Mouse (Mus musculus) hindbrain, embryonic 13.5 days (tissue): ENCODE data around the gene Cct3. TPM values are rescaled to one million over a fixed set of nuclear protein-coding genes. Genes with fewer than 3 reads are reported as not detected.
A peak's percentile ranks its signal among the peaks of the same experiment; 100 is the strongest.

Source experiments
- ATAC-seq: fragments of 200-750 bp; cut with Nextera tagmentation; 2 replicates; pipeline ENCODE4 v1.8.0; 2017; ENCODE audit warnings: moderate TSS enrichment; ENCODE audit not compliant: low FRiP score
- H3K27ac ChIP-seq: fragments of 300-500 bp; sonication (generic); 2 replicates; pipeline ENCODE4 v1.5.1; 2015; ENCODE audit warnings: inconsistent platforms, mild to moderate bottlenecking, moderate library complexity
- H3K27me3 ChIP-seq: fragments of 300-500 bp; sonication (generic); 2 replicates; pipeline ENCODE4 v1.6.1; 2015; ENCODE audit warnings: mild to moderate bottlenecking, inconsistent platforms
- H3K36me3 ChIP-seq: fragments of 300-500 bp; sonication (generic); 2 replicates; pipeline ENCODE4 v1.6.1; 2015; ENCODE audit warnings: mild to moderate bottlenecking, inconsistent platforms
- H3K4me1 ChIP-seq: fragments of 300-500 bp; sonication (generic); replicated peaks from 2 replicates; pipeline ENCODE4 v1.6.1; 2015; ENCODE audit warnings: inconsistent platforms
- H3K4me2 ChIP-seq: fragments of 300-500 bp; sonication (generic); 2 replicates; pipeline ENCODE4 v1.6.1; 2015; ENCODE audit warnings: inconsistent platforms, mild to moderate bottlenecking, moderate library complexity
- H3K4me3 ChIP-seq: fragments of 300-500 bp; sonication (generic); 2 replicates; pipeline ENCODE4 v1.5.1; 2015; ENCODE audit warnings: mild to moderate bottlenecking, inconsistent platforms
- H3K9ac ChIP-seq: fragments of 300-500 bp; sonication (generic); 2 replicates; pipeline ENCODE4 v1.6.1; 2015; ENCODE audit warnings: mild to moderate bottlenecking, inconsistent platforms
- H3K9me3 ChIP-seq: fragments of 300-500 bp; sonication (generic); 2 replicates; pipeline ENCODE4 v1.6.1; 2016; ENCODE audit warnings: inconsistent platforms
- WGBS: fragments of 180-500 bp; shearing (Covaris S2); methylation state at CpG from one replicate; pipeline ENCODE4 v1.1.7; 2015; 5-methylcytosine and 5-hydroxymethylcytosine counted together
- polyA plus RNA-seq: library from polyadenylated mRNA; unstranded; fragments of >200 nt; fragmentation: Nextera tagmentation; extraction: Ambion mirVana; gene quantifications from 2 replicates; pipeline ENCODE4 v1.2.1, GENCODE M21; 2015

Gene Cct3
- polyA plus RNA-seq, 1 experiment from 2014 or later, result 495 TPM

GRCm38 (mm10) chr3:88299172-88299571 is 2.3 kb downstream of the Cct3 start:
- Histone ChIP-seq H3K27me3 (no peaks in the 10 kb centered on the region), H3K4me3 (no peak overlapping the region), H3K27ac (no peak overlapping the region), H3K9ac (no peak overlapping the region), H3K4me2 (peak overlapping the region; percentile 85; the same call in 1 of the 2 replicates), H3K4me1 (peaks cover 24% of the 10 kb centered on the region), H3K36me3 (peaks cover 48% of the 10 kb centered on the region), H3K9me3 (no peaks in the 10 kb centered on the region)
- WGBS, result 96% methylated on average over 1 of the region's 1 CpGs
- no peak for ATAC-seq

GRCm38 (mm10) chr3:88324951-88325405 is 28.1 kb downstream of the Cct3 start, which contains the start of gene Glmp:
Gene Glmp, plus strand, starts transcription at chr3:88325023.
- Histone ChIP-seq H3K4me1 (peaks cover 17% of the 10 kb centered on the region), H3K9me3 (no peaks in the 10 kb centered on the region), H3K9ac (peak within 1 kb of the TSS; percentile 80), H3K27me3 (no peaks in the 10 kb centered on the region), H3K36me3 (peaks cover 65% of the 10 kb centered on the region), H3K4me3 (peak within 1 kb of the TSS; percentile 59), H3K4me2 (peak within 1 kb of the TSS; percentile 78), H3K27ac (no peak within 1 kb of the TSS)
- WGBS, result 4% methylated on average over 10 of the region's 10 CpGs
- ATAC-seq, result peak; percentile 78

DNA sequence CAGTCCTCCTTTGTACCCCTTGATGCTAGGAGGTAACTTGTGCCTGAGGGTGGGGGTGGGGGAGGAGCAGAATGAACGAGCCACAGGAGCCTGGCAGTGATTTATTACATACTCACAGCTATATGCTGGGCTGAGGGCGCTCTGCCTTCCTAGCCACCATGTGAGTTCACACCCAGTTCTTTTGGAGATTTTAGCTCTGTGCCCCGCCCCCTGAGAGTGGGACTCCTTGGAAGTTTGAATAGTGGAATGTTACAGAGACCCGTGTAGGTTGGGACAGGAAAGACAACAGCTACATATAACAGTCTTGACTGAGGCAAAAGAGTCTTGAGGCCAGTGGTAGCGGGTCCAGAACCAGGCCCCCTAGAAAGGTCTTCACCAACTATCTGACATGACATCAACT is 32.0 kb downstream of the Cct3 start:
- Histone ChIP-seq H3K9ac (no peak overlapping the region), H3K36me3 (peaks cover 25% of the 10 kb centered on the region), H3K9me3 (no peaks in the 10 kb centered on the region), H3K4me3 (no peak overlapping the region), H3K4me1 (peaks cover 17% of the 10 kb centered on the region), H3K4me2 (no peak overlapping the region), H3K27ac (no peak overlapping the region), H3K27me3 (no peaks in the 10 kb centered on the region)
- 74% methylated on average over 5 of the region's 5 CpGs for WGBS
- no peak for ATAC-seq

GRCm38 (mm10) chr3:88331282-88331681 is 34.4 kb downstream of the Cct3 start:
- no peak for ATAC-seq
- no peaks in the 10 kb centered on the region for H3K27me3 ChIP-seq
- peaks cover 11% of the 10 kb centered on the region for H3K4me1 ChIP-seq
- WGBS, result 29% methylated on average over 2 of the region's 2 CpGs
- H3K36me3 ChIP-seq, result peaks cover 25% of the 10 kb centered on the region
- no peak overlapping the region for H3K4me3 ChIP-seq
- no peaks in the 10 kb centered on the region for H3K9me3 ChIP-seq
- no peak overlapping the region for H3K27ac ChIP-seq
- H3K4me2 ChIP-seq, result no peak overlapping the region
- no peak overlapping the region for H3K9ac ChIP-seq

GRCm38 (mm10) chr3:88334029-88334658 is 37.2 kb downstream of the Cct3 start:
- Histone ChIP-seq H3K27ac (no peak overlapping the region), H3K27me3 (no peaks in the 10 kb centered on the region), H3K36me3 (peaks cover 8% of the 10 kb centered on the region), H3K4me1 (peaks cover 31% of the 10 kb centered on the region), H3K4me3 (no peak overlapping the region), H3K9me3 (no peaks in the 10 kb centered on the region), H3K4me2 (no peak overlapping the region), H3K9ac (0 out of 2 replicates have a peak overlapping the region, but pooled peaks have one; percentile 6)
- 60% methylated on average over 12 of the region's 12 CpGs for WGBS
- ATAC-seq, result no peak

DNA sequence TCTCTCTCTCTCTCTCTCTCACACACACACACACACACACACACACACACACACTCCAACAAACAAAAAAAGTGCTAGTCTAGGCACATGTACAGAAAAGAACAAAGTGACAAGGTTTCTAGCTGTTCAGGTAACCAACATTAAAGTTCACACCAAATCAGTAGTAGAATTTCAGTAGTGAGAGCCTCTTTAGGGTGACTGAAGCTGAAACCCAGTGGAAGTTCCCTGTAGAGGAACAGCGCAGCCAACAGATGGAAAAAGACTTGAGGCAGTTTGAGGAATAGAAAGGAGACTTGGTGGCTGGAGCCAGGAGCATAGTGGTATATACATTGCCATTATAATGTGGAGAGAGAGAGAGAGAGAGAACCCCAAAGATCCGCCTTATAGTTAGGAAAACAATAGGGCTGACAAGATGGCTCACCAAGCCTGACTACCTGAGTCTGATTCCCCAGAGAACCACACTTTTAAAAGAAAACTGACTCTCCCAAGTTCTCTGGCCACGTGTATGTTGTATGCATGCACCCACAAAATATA is 38.1 kb downstream of the Cct3 start:
- H3K27ac ChIP-seq, result no peak overlapping the region
- H3K4me3 ChIP-seq, result peak overlapping the region; percentile 72
- H3K9ac ChIP-seq, result peak overlapping the region; percentile 90
- WGBS, result 33% methylated on average over 3 of the region's 3 CpGs
- peak overlapping the region; percentile 76 for H3K4me2 ChIP-seq
- H3K27me3 ChIP-seq, result no peaks in the 10 kb centered on the region
- no peaks in the 10 kb centered on the region for H3K36me3 ChIP-seq
- H3K9me3 ChIP-seq, result no peaks in the 10 kb centered on the region
- peaks cover 33% of the 10 kb centered on the region for H3K4me1 ChIP-seq
- ATAC-seq, result no peak

DNA sequence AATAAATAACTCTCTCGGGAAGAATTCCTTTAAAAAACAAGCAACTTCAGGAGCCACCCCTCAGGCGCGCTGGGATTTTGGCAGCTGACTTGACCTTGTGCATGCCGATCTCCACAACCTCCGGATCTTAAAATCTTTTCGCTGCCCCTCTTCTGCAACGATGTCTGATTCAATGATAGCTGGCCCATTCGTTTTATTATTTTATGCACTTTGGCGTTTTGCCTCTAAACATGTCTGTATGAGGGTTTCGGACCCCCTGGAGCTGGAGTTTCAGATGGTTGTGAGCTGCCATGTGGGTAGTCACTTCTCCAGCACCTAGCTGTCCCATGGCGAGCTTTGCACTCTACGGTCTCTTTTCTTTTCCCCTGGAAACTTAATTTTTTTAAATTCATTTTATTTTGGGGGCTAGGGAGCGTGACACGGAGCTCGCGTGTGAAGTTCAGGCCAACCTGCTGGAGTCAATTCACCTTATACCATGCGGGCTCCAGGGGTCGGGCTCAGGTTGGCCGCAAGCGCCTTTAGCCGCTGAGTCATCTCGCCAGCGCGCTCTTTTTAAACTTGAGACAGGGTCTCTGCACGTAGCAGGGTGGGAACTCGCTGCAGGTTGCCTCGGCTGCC is 38.6 kb downstream of the Cct3 start:
- Histone ChIP-seq H3K27me3 (no peaks in the 10 kb centered on the region), H3K4me3 (peak overlapping the region; percentile 72), H3K9me3 (no peaks in the 10 kb centered on the region), H3K9ac (peak overlapping the region; percentile 90), H3K27ac (peak overlapping the region; percentile 97), H3K4me1 (peaks cover 33% of the 10 kb centered on the region), H3K4me2 (peak overlapping the region; percentile 76), H3K36me3 (no peaks in the 10 kb centered on the region)
- peak; percentile 67 for ATAC-seq
- WGBS, result 1% methylated on average over 27 of the region's 27 CpGs

DNA sequence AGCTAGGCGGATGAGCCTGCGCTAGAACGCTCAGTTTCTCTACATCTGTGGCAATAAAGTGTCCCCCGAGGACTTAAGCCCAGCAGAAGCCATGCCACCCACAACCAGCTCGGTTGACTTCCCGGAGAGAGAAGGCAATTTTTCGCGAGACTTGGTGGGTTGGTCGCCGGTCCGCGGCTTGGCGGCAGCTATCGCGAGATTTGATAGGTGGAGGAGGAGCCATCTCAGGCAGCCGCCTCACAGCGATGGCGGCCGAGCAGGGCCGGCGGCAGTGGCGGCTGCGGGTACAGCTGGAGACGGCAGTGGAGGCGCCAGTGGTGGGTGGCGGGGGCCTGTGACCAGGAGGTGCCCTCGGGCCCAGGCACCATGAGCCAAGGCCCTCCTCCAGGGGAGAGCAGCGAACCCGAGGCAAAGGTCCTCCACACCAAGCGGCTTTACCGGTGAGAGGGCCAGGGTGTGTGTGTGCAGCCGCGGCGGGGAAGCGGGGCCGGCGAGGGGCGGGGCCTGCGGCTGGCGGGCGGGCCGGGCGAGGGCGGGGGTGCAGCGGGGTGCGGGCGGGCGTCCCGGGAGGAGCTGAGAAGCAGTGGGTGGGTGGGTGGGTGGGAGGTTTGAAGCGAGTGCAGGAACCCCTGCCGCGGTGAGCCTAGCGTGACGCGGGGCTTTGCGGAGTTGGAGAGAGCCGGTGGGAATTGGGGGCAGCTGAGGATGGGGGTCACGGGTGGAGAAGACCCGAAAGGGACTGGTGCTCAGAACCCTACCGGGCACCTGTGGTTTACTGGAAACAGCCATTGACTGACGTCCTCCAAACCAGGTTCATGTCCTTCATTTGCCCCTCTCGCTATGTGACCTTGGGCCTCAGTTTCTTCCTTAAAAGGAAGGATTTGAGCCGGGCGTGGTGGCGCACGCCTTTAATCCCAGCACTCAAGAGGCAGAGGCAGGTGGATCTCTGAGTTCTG is 39.4 kb downstream of the Cct3 start, which contains the start of the genes Tmem79 and Smg5:
TSS of gene Tmem79 (minus strand) at position 91 of the 956 bp plus-strand sequence.
TSS of gene Smg5 (plus strand) at position 203 of the 956 bp plus-strand sequence.
- Histone ChIP-seq H3K4me2 (peak within 1 kb of the TSS; percentile 76), H3K4me3 (peak within 1 kb of the TSS; percentile 72), H3K4me1 (peaks cover 33% of the 10 kb centered on the region), H3K9me3 (no peaks in the 10 kb centered on the region), H3K27me3 (no peaks in the 10 kb centered on the region), H3K9ac (peak within 1 kb of the TSS; percentile 90), H3K36me3 (no peaks in the 10 kb centered on the region), H3K27ac (peak within 1 kb of the TSS; percentile 97)
- ATAC-seq, result peak; percentile 95
- WGBS, result 3% methylated on average over 61 of the region's 66 CpGs

DNA sequence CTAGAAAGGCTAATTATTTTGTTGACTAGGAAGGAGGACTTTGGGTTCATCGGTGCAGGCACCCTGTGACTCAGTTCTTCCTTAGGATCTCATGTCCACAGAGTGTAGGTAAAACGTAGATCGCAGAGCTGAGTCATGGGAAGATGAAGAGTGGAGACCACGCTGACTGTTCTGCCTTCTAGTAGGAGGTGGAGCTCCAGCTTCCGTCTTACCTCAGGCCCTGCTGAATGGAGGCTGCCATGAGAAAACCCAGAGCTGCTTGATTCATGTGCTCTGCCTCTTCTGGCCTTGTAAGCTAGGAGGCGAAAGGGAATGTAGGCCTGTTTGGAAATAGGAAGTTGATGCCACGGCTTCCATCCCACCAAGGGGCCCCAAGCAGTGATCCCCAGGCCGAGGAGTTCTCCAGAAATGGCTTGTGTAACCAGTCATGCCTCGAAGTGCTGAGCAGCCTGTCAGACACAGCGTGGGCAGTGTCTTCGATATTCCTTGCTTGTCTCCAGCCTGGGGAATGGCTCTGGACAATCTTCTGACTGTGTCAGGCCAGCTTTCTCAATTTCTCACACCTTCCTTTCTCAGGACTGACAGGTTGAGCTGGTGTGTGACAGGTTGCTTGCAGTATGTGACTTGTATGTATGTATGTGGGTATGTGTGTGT is 40.6 kb downstream of the Cct3 start:
- ATAC-seq, result no peak
- Histone ChIP-seq H3K9me3 (no peaks in the 10 kb centered on the region), H3K4me1 (peaks cover 33% of the 10 kb centered on the region), H3K27me3 (no peaks in the 10 kb centered on the region), H3K27ac (no peak overlapping the region), H3K9ac (peak overlapping the region; percentile 56), H3K36me3 (peaks cover 11% of the 10 kb centered on the region), H3K4me3 (peak overlapping the region; percentile 72), H3K4me2 (peak overlapping the region; percentile 73)
- 88% methylated on average over 11 of the region's 11 CpGs for WGBS

- H3K9me3 ChIP-seq, result no peaks in the 10 kb centered on the region
- ATAC-seq, result no peak
- WGBS, result 92% methylated on average over 7 of the region's 7 CpGs
- H3K9ac ChIP-seq, result no peak overlapping the region
- peaks cover 19% of the 10 kb centered on the region for H3K36me3 ChIP-seq
- H3K4me2 ChIP-seq, result no peak overlapping the region
- H3K4me3 ChIP-seq, result no peak overlapping the region
- no peak overlapping the region for H3K27ac ChIP-seq
- peaks cover 33% of the 10 kb centered on the region for H3K4me1 ChIP-seq
- H3K27me3 ChIP-seq, result no peaks in the 10 kb centered on the region
These were observed 41.4 kb downstream of the Cct3 start for GRCm38 (mm10) chr3:88338316-88338715.

GRCm38 (mm10) chr3:88339006-88339405 is 42.1 kb downstream of the Cct3 start:
- WGBS, result 82% methylated on average over 3 of the region's 3 CpGs
- H3K4me2 ChIP-seq, result no peak overlapping the region
- H3K4me1 ChIP-seq, result peaks cover 33% of the 10 kb centered on the region
- H3K4me3 ChIP-seq, result no peak overlapping the region
- H3K27ac ChIP-seq, result no peak overlapping the region
- peaks cover 26% of the 10 kb centered on the region for H3K36me3 ChIP-seq
- no peak overlapping the region for H3K9ac ChIP-seq
- H3K9me3 ChIP-seq, result no peaks in the 10 kb centered on the region
- ATAC-seq, result no peak
- no peaks in the 10 kb centered on the region for H3K27me3 ChIP-seq
